Mouse (Mus musculus) heart, adult 2 months (tissue): ENCODE data around the gene Sbf1. TPM values are rescaled to one million over a fixed set of nuclear protein-coding genes. Genes with fewer than 3 reads are reported as not detected.

Source experiments
- DNase-seq, 2 experiments: peaks; one replicate each; pipeline ENCODE4 v3.0.0; 2021
- H3K27ac ChIP-seq: fragments of 200-600 bp; 2 replicates; pipeline ENCODE4 v1.8.1; 2022
- H3K27me3 ChIP-seq: fragments of 200-500 bp; 2 replicates; pipeline ENCODE4 v1.6.1; 2012; ENCODE audit warnings: mild to moderate bottlenecking, low read length, inconsistent platforms, mixed read lengths; ENCODE audit not compliant: control insufficient read depth, insufficient read depth
- H3K36me3 ChIP-seq: fragments of 200-500 bp; 2 replicates; pipeline ENCODE4 v1.6.1; 2012; ENCODE audit warnings: low read length, inconsistent platforms; ENCODE audit not compliant: control insufficient read depth, insufficient read depth
- H3K4me1 ChIP-seq: fragments of 200-500 bp; 2 replicates; pipeline ENCODE4 v1.6.1; 2011; ENCODE audit warnings: low read length; ENCODE audit not compliant: control insufficient read depth, insufficient read depth
- H3K4me3 ChIP-seq: fragments of 200-600 bp; 2 replicates; pipeline ENCODE4 v1.8.1; 2022
- H3K79me2 ChIP-seq: fragments of 200-500 bp; replicated peaks from 2 replicates; pipeline ENCODE4 v1.6.1; 2012; ENCODE audit warnings: mild to moderate bottlenecking, inconsistent platforms, low read length, moderate library complexity, mixed read lengths; ENCODE audit not compliant: control insufficient read depth, insufficient read depth
- H3K9ac ChIP-seq: fragments of 200-500 bp; 2 replicates; pipeline ENCODE4 v1.6.1; 2012; ENCODE audit warnings: low read depth, mild to moderate bottlenecking, control low read depth, inconsistent platforms, low read length, mixed read lengths
- CTCF ChIP-seq: fragments of 200-600 bp; IDR thresholded peaks from 2 replicates; pipeline ENCODE4 v1.8.1; 2022; ENCODE audit warnings: antibody characterized with exemption, mild to moderate bottlenecking, moderate library complexity
- EP300 ChIP-seq: fragments of 200-500 bp; IDR thresholded peaks from 2 replicates; pipeline ENCODE4 v1.6.1; 2011; ENCODE audit warnings: low read depth, low read length, control low read depth; ENCODE audit not compliant: insufficient read depth
- POLR2A ChIP-seq: fragments of 200-500 bp; IDR thresholded peaks from 2 replicates; pipeline ENCODE4 v1.6.1; 2011; ENCODE audit warnings: mild to moderate bottlenecking, low read depth, low read length, control low read depth; ENCODE audit not compliant: insufficient read depth
- WGBS: fragments of 180-500 bp; shearing (Covaris S2); methylation state at CpG from one replicate; pipeline ENCODE4 v1.1.7; 2018; 5-methylcytosine and 5-hydroxymethylcytosine counted together
- intact Hi-C: fragments of 180-260 bp; cut with DNase I; formaldehyde crosslinking; loops from one replicate; pipeline ENCODE4 v1.15.1; 2025
- microRNA-seq, 2 experiments: library from miRNA; unstranded; fragments of <30 nt; microRNA quantifications; one replicate each; pipeline ENCODE4 v1.2.0; 2021
- polyA plus RNA-seq: library from polyadenylated mRNA; depleted of rRNA; stranded (reverse); fragments of >200 nt; gene quantifications from 2 replicates; pipeline ENCODE4 v1.2.3, GENCODE M21; 2012; rRNA removed
- total RNA-seq, 2 experiments: library from RNA; stranded (reverse); gene quantifications; 2 replicates each; pipeline ENCODE4 v1.2.3; 2021

The Sbf1 gene
- total and polyA plus RNA-seq, 3 experiments, result 61.3 to 116 (median 63.6) TPM

DNA sequence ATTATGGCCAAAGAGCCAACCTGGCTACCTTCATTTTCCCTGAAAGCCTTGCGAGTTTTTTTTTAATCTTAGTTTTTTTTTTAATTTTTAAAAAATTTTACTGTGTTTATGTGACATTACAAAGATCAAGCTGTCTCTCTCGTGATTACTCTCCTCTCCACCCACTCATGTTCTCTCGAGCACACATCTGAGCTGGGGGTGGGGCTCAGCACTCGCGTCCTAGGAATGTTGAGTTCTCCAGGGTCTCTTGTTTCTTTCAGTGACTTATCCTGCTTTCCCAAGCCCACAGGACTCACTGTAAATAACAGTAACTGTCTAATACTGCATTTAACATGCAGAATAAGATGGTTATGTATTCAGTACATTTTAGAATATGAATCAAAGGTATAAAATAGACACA, 50.6 kb downstream of the Sbf1 start:
- no peak overlapping the region for H3K9ac ChIP-seq
- WGBS, result 73% methylated on average over 5 of the region's 5 CpGs
- H3K4me3 ChIP-seq, result no peak overlapping the region
- no peak for TF ChIP-seq POLR2A
- no peak for TF ChIP-seq CTCF
- no peak overlapping the region for H3K27ac ChIP-seq
- H3K27me3 ChIP-seq, result no peaks in the 10 kb centered on the region
- no peaks in the 10 kb centered on the region for H3K4me1 ChIP-seq
- intact Hi-C loops, result no loop called here
- H3K36me3 ChIP-seq, result no peaks in the 10 kb centered on the region
- no peak for DNase-seq
- no peaks in the 10 kb centered on the region for H3K79me2 ChIP-seq

- DNase-seq, result no peak
- TF ChIP-seq CTCF (no peak), EP300 (no peak), POLR2A (no peak)
- Histone ChIP-seq H3K36me3 (no peaks in the 10 kb centered on the region), H3K9ac (no peak overlapping the region), H3K27ac (no peak overlapping the region), H3K79me2 (no peaks in the 10 kb centered on the region), H3K27me3 (no peaks in the 10 kb centered on the region), H3K4me1 (no peaks in the 10 kb centered on the region), H3K4me3 (no peak overlapping the region)
- 95% methylated on average over 5 of the region's 5 CpGs for WGBS
- intact Hi-C loops, result no loop called here
Measured at GRCm38 (mm10) chr15:89258997-89259396, 56.1 kb downstream of the Sbf1 start.

DNA sequence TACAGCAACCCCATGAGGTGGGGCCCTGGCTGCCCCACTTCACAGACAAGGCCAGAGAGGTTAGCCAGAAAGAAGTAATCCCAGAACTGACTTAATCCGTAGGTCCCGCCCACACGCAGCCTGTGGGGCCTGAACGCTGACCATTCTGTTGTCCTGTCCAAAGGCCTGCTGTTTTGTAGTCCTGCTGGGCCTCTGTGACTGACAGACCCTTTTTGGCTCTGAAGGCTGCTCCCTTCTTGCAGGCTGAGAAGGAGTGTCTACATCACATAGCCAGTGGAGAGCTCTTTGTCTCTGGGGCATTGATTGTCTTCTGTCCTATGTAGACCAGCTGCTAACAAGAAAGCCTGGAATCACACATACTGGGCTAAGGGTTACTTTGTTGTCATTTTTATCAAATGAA, 59.8 kb downstream of the Sbf1 start:
- DNase-seq, result peak in 1 of 2 experiments; percentile 20
- intact Hi-C loops, result no loop called here
- H3K4me3 ChIP-seq, result no peak overlapping the region
- no peaks in the 10 kb centered on the region for H3K79me2 ChIP-seq
- H3K27me3 ChIP-seq, result no peaks in the 10 kb centered on the region
- no peaks in the 10 kb centered on the region for H3K36me3 ChIP-seq
- TF ChIP-seq POLR2A (no peak), CTCF (no peak), EP300 (no peak)
- H3K27ac ChIP-seq, result no peak overlapping the region
- H3K4me1 ChIP-seq, result no peaks in the 10 kb centered on the region
- H3K9ac ChIP-seq, result no peak overlapping the region
- WGBS, result 84% methylated on average over 4 of the region's 4 CpGs

DNA sequence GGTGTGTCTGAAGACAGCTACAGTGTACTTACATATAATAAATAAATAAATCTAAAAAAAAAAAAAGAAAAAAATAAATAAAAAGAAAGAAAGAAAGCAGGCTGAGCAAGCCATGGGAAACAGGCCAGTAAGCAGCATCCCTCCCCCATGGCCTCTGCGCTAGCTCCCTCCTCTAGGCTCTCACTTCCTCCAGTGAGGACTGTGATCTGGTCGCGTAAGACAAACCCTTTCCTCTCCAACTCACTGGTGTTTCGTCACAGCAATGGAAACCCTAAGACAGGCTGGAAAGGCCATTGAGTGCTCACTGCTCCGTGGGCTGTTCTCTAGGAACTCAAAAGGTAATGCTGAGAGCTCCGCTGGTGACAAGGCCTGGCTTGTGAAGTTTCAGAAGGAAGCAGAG, 66.0 kb downstream of the Sbf1 start:
- Histone ChIP-seq H3K27me3 (no peaks in the 10 kb centered on the region), H3K9ac (no peak overlapping the region), H3K4me3 (no peak overlapping the region), H3K27ac (no peak overlapping the region), H3K4me1 (no peaks in the 10 kb centered on the region), H3K36me3 (no peaks in the 10 kb centered on the region), H3K79me2 (no peaks in the 10 kb centered on the region)
- TF ChIP-seq EP300 (no peak), CTCF (no peak), POLR2A (no peak)
- WGBS, result 90% methylated on average over 6 of the region's 6 CpGs
- DNase-seq, result no peak
- intact Hi-C loops, result no loop called here

- Histone ChIP-seq H3K36me3 (no peaks in the 10 kb centered on the region), H3K9ac (no peak overlapping the region), H3K27me3 (no peaks in the 10 kb centered on the region), H3K4me1 (no peaks in the 10 kb centered on the region; the same call in 1 of the 2 replicates), H3K27ac (no peak overlapping the region), H3K4me3 (no peak overlapping the region), H3K79me2 (no peaks in the 10 kb centered on the region)
- WGBS, result 67% methylated on average over 2 of the region's 2 CpGs
- intact Hi-C loops, result no loop called here
- no peak for DNase-seq
- no peak for TF ChIP-seq POLR2A
- peak; percentile 51 for TF ChIP-seq CTCF
- no peak for TF ChIP-seq EP300
Measured at GRCm38 (mm10) chr15:89241025-89241424, 74.1 kb downstream of the Sbf1 start.

DNA sequence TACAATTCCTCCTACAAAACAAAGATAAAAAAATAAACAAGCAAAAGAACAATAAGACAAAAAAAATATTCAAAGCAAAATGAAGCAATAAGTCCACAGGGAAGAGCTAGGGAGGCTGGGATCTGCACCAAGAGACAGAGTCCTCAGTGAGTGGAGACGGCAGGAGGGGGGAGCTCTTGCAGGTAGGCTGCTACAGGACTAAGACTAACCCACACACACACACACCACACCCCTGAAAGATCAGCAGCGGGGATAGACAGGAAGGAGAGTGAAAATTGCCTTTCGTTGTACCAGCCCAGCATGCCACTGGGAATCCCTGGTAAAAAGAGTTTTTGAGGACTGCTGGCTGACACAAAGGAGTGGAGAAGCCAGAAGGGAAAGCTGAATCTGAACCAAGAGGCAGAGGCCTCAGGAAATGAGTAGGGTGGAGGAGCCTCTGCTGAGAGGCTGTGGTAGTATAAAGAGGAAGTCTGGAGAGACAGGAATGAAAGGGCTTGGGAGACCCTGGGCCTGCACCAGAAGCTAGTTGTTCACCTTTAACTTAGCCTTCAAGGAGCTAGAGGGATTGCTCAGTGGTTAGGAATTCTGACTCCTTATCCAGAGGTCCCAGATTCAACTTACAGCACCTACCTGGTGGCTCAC, 75.2 kb downstream of the Sbf1 start:
- Histone ChIP-seq H3K36me3 (no peaks in the 10 kb centered on the region), H3K9ac (no peak overlapping the region), H3K27ac (no peak overlapping the region; the same call in 1 of the 2 replicates), H3K79me2 (no peaks in the 10 kb centered on the region), H3K4me3 (no peak overlapping the region), H3K27me3 (no peaks in the 10 kb centered on the region), H3K4me1 (no peaks in the 10 kb centered on the region; the same call in 1 of the 2 replicates)
- DNase-seq, result peak in 1 of 2 experiments; percentile 16
- intact Hi-C loops, result loop anchor here (10.0 kb wide), 1 partner anchor 305 kb away; no protein-coding TSS in a partner anchor
- TF ChIP-seq POLR2A, result no peak
- 36% methylated on average over 3 of the region's 3 CpGs for WGBS

Small RNA genes lying within 50 kb of the gene (microRNA-seq; reads per million reads assigned to microRNA genes)
- gene Mir6959, result 0 to 0.39 reads per million in 2 experiments

Other genes starting within 250 kb of the Sbf1 start
- 10 to 100 TPM; 48.8 to 51.5 TPM for gene Trabd, start 240.2 kb downstream of the Sbf1 start, total RNA-seq
- 38.3 and 47.8 TPM in 2 replicates for gene Trabd, start 240.2 kb downstream of the Sbf1 start, polyA plus RNA-seq
- gene Selenoo, start 226.2 kb downstream of the Sbf1 start, total RNA-seq, result 10 to 100 TPM; 13.6 to 16.5 TPM
- gene Selenoo, start 226.2 kb downstream of the Sbf1 start, polyA plus RNA-seq, result 20.7 and 28.6 TPM in 2 replicates
- gene Tubgcp6, start 192.2 kb downstream of the Sbf1 start, total RNA-seq, result 1 to 10 TPM; 7.3 to 8.7 TPM
- 16.2 and 18.7 TPM in 2 replicates for gene Tubgcp6, start 192.2 kb downstream of the Sbf1 start, polyA plus RNA-seq
- gene Hdac10, start 186.6 kb downstream of the Sbf1 start, total RNA-seq, result 1 to 10 TPM; 6.3 to 7.6 TPM
- gene Hdac10, start 186.6 kb downstream of the Sbf1 start, polyA plus RNA-seq, result 19.5 and 23.1 TPM in 2 replicates
- gene Mapk12, start 174.6 kb downstream of the Sbf1 start, total RNA-seq, result 10 to 100 TPM; 20.7 to 21.1 TPM
- gene Mapk12, start 174.6 kb downstream of the Sbf1 start, polyA plus RNA-seq, result 30.5 and 43.2 TPM in 2 replicates
- 1 to 10 TPM; 1.9 to 2.0 TPM for gene Mapk11, start 165.7 kb downstream of the Sbf1 start, total RNA-seq
- 4.7 and 5.2 TPM in 2 replicates for gene Mapk11, start 165.7 kb downstream of the Sbf1 start, polyA plus RNA-seq
- gene Plxnb2, start 134.5 kb downstream of the Sbf1 start, total RNA-seq, result 10 to 100 TPM; 75.7 to 93.5 TPM
- 92.3 and 121 TPM in 2 replicates for gene Plxnb2, start 134.5 kb downstream of the Sbf1 start, polyA plus RNA-seq
- gene Dennd6b, start 118.8 kb downstream of the Sbf1 start, total RNA-seq, result 1 to 10 TPM; 8.4 to 9.1 TPM
- 24.0 and 27.7 TPM in 2 replicates for gene Dennd6b, start 118.8 kb downstream of the Sbf1 start, polyA plus RNA-seq
- gene Ppp6r2, start 103.8 kb downstream of the Sbf1 start, total RNA-seq, result 10 to 100 TPM; 66.7 to 79.0 TPM
- 73.2 and 107 TPM in 2 replicates for gene Ppp6r2, start 103.8 kb downstream of the Sbf1 start, polyA plus RNA-seq
- not detected for gene Adm2, start 7.4 kb upstream of the Sbf1 start, total RNA-seq
- not detected in 2 replicates for gene Adm2, start 7.4 kb upstream of the Sbf1 start, polyA plus RNA-seq
- not detected for gene Miox, start 19.1 kb upstream of the Sbf1 start, total RNA-seq
- gene Miox, start 19.1 kb upstream of the Sbf1 start, polyA plus RNA-seq, result not detected in 2 replicates
- gene Lmf2, start 40.3 kb upstream of the Sbf1 start, total RNA-seq, result 10 to 100 TPM; 25.7 to 26.1 TPM
- gene Lmf2, start 40.3 kb upstream of the Sbf1 start, polyA plus RNA-seq, result 32.9 and 33.3 TPM in 2 replicates
- gene Ncaph2, start 40.4 kb upstream of the Sbf1 start, total RNA-seq, result 10 to 100 TPM; 49.3 to 55.7 TPM
- 69.9 and 70.0 TPM in 2 replicates for gene Ncaph2, start 40.4 kb upstream of the Sbf1 start, polyA plus RNA-seq
- gene Sco2, start 58.5 kb upstream of the Sbf1 start, total RNA-seq, result 10 to 100 TPM; 25.1 to 29.4 TPM
- gene Sco2, start 58.5 kb upstream of the Sbf1 start, polyA plus RNA-seq, result 35.6 and 40.7 TPM in 2 replicates
- under 1 TPM; 0.18 to 0.47 TPM for gene Tymp, start 61.7 kb upstream of the Sbf1 start, total RNA-seq
- 1.1 and 1.8 TPM in 2 replicates for gene Tymp, start 61.7 kb upstream of the Sbf1 start, polyA plus RNA-seq
- under 1 TPM; 0.91 to 0.94 TPM for gene Odf3b, start 64.0 kb upstream of the Sbf1 start, total RNA-seq
- 3.6 and 9.1 TPM in 2 replicates for gene Odf3b, start 64.0 kb upstream of the Sbf1 start, polyA plus RNA-seq
- gene Klhdc7b, start 69.6 kb upstream of the Sbf1 start, total RNA-seq, result not detected
- not detected in 2 replicates for gene Klhdc7b, start 69.6 kb upstream of the Sbf1 start, polyA plus RNA-seq
- not detected for gene Syce3, start 95.2 kb upstream of the Sbf1 start, total RNA-seq
- not detected in 2 replicates for gene Syce3, start 95.2 kb upstream of the Sbf1 start, polyA plus RNA-seq
- gene Cpt1b, start 110.6 kb upstream of the Sbf1 start, total RNA-seq, result 100 to 1,000 TPM; 565 to 584 TPM
- gene Cpt1b, start 110.6 kb upstream of the Sbf1 start, polyA plus RNA-seq, result 786 and 953 TPM in 2 replicates
- 1 to 10 TPM; 1.2 TPM for gene C730034F03Rik, start 114.3 kb upstream of the Sbf1 start, total RNA-seq
- 1.0 and 1.1 TPM in 2 replicates for gene C730034F03Rik, start 114.3 kb upstream of the Sbf1 start, polyA plus RNA-seq
- 1 to 10 TPM; 5.5 to 9.5 TPM for gene Gm44502, start 114.4 kb upstream of the Sbf1 start, total RNA-seq
- 2.1 and 2.5 TPM in 2 replicates for gene Gm44502, start 114.4 kb upstream of the Sbf1 start, polyA plus RNA-seq
- gene Chkb, start 114.6 kb upstream of the Sbf1 start, total RNA-seq, result 10 to 100 TPM; 46.8 to 48.2 TPM
- 81.3 and 91.7 TPM in 2 replicates for gene Chkb, start 114.6 kb upstream of the Sbf1 start, polyA plus RNA-seq
- gene Mapk8ip2, start 138.6 kb upstream of the Sbf1 start, total RNA-seq, result under 1 TPM in 1 of 2 experiments, not detected in 1; 0.16 TPM
- gene Mapk8ip2, start 138.6 kb upstream of the Sbf1 start, polyA plus RNA-seq, result 0.18 and 0.29 TPM in 2 replicates
- gene Arsa, start 162.1 kb upstream of the Sbf1 start, total RNA-seq, result 10 to 100 TPM; 11.1 to 13.5 TPM
- gene Arsa, start 162.1 kb upstream of the Sbf1 start, polyA plus RNA-seq, result 19.5 and 22.1 TPM in 2 replicates
- gene Shank3, start 184.3 kb upstream of the Sbf1 start, total RNA-seq, result 10 to 100 TPM; 44.3 to 52.2 TPM
- 29.6 and 31.0 TPM in 2 replicates for gene Shank3, start 184.3 kb upstream of the Sbf1 start, polyA plus RNA-seq